Mouse (Mus musculus) forebrain, embryonic 11.5 days (tissue): ENCODE results near the gene Srgap3. TPM values are rescaled to one million over a fixed set of nuclear protein-coding genes. Genes with fewer than 3 reads are reported as not detected.

Source experiments
- ATAC-seq: fragments of 200-750 bp; cut with Nextera tagmentation; replicated peaks from 2 replicates; pipeline ENCODE4 v1.8.0; 2017; ENCODE audit warnings: moderate TSS enrichment; ENCODE audit not compliant: low FRiP score
- DNase-seq: peaks from one replicate; pipeline ENCODE4 v3.0.0-alpha.2; 2017; ENCODE audit warnings: low spot score
- H3K27ac ChIP-seq: fragments of 300-500 bp; sonication (generic); 2 replicates; pipeline ENCODE4 v1.5.1; 2014; ENCODE audit warnings: low read depth, low read length
- H3K27me3 ChIP-seq: fragments of 300-500 bp; sonication (generic); 2 replicates; pipeline ENCODE4 v1.6.1; 2014; ENCODE audit warnings: mild to moderate bottlenecking, low read length, mixed read lengths; ENCODE audit not compliant: control insufficient read depth, insufficient read depth
- H3K36me3 ChIP-seq: fragments of 300-500 bp; sonication (generic); 2 replicates; pipeline ENCODE4 v1.6.1; 2014; ENCODE audit warnings: mild to moderate bottlenecking, low read length, moderate library complexity, mixed read lengths; ENCODE audit not compliant: control insufficient read depth, insufficient read depth
- H3K4me1 ChIP-seq: fragments of 300-500 bp; sonication (generic); replicated peaks from 2 replicates; pipeline ENCODE4 v1.6.1; 2014; ENCODE audit warnings: low read length, mixed read lengths; ENCODE audit not compliant: control insufficient read depth, insufficient read depth
- H3K4me2 ChIP-seq: fragments of 300-500 bp; sonication (generic); 2 replicates; pipeline ENCODE4 v1.6.1; 2014; ENCODE audit warnings: low read depth, mild to moderate bottlenecking, low read length, moderate library complexity, mixed read lengths; ENCODE audit not compliant: severe bottlenecking
- H3K4me3 ChIP-seq: fragments of 300-500 bp; sonication (generic); 2 replicates; pipeline ENCODE4 v1.5.1; 2014; ENCODE audit warnings: low read depth, low read length
- H3K9ac ChIP-seq: fragments of 300-500 bp; sonication (generic); 2 replicates; pipeline ENCODE4 v1.6.1; 2014; ENCODE audit warnings: low read length
- H3K9me3 ChIP-seq: fragments of 300-500 bp; sonication (generic); 2 replicates; pipeline ENCODE4 v1.6.1; 2016; ENCODE audit warnings: low read length, mixed read lengths; ENCODE audit not compliant: control insufficient read depth
- WGBS: fragments of 180-500 bp; shearing (Covaris S2); extraction: QIAGEN DNeasy Blood & Tissue Kit; methylation state at CpG from one replicate; pipeline ENCODE4 v1.1.7; 2014; 5-methylcytosine and 5-hydroxymethylcytosine counted together
- polyA plus RNA-seq: library from polyadenylated mRNA; unstranded; fragments of >200 nt; fragmentation: Nextera tagmentation; extraction: Ambion mirVana; gene quantifications from 2 replicates; pipeline ENCODE4 v1.2.1, GENCODE M21; 2014

Srgap3 gene
- polyA plus RNA-seq, 1 experiment from 2014 or later, result 37.8 TPM

GRCm38 (mm10) chr6:112798378-112798777 is 148.7 kb downstream of the Srgap3 start:
- Histone ChIP-seq H3K27me3 (no peaks in the 10 kb centered on the region), H3K9ac (no peak overlapping the region), H3K4me2 (no peak overlapping the region), H3K36me3 (peaks cover 2% of the 10 kb centered on the region; the same call in 1 of the 2 replicates), H3K27ac (no peak overlapping the region), H3K9me3 (no peaks in the 10 kb centered on the region), H3K4me1 (no peaks in the 10 kb centered on the region), H3K4me3 (no peak overlapping the region)
- ATAC-seq, result no peak
- DNase-seq, result no peak
- WGBS, result 93% methylated on average over 5 of the region's 5 CpGs

GRCm38 (mm10) chr6:112796607-112797006 is 150.5 kb downstream of the Srgap3 start:
- no peak overlapping the region for H3K4me2 ChIP-seq
- no peak overlapping the region for H3K4me3 ChIP-seq
- WGBS, result 91% methylated on average over 2 of the region's 2 CpGs
- H3K27me3 ChIP-seq, result no peaks in the 10 kb centered on the region
- H3K4me1 ChIP-seq, result no peaks in the 10 kb centered on the region
- H3K9me3 ChIP-seq, result no peaks in the 10 kb centered on the region
- DNase-seq (no peak), ATAC-seq (no peak)
- no peak overlapping the region for H3K27ac ChIP-seq
- H3K36me3 ChIP-seq, result peaks cover 2% of the 10 kb centered on the region; the same call in 1 of the 2 replicates
- no peak overlapping the region for H3K9ac ChIP-seq

GRCm38 (mm10) chr6:112793887-112794286 is 153.2 kb downstream of the Srgap3 start:
- Histone ChIP-seq H3K9ac (no peak overlapping the region), H3K27ac (no peak overlapping the region), H3K4me1 (0 out of 2 replicates have a peak, but pooled peaks cover under 1% of the 10 kb centered on the region), H3K9me3 (no peaks in the 10 kb centered on the region), H3K36me3 (peaks cover 2% of the 10 kb centered on the region; the same call in 1 of the 2 replicates), H3K27me3 (no peaks in the 10 kb centered on the region), H3K4me2 (no peak overlapping the region), H3K4me3 (no peak overlapping the region)
- no peak for DNase-seq
- no peak for ATAC-seq
- whole genome bisulfite sequencing, result 96% methylated on average over 5 of the region's 5 CpGs

GRCm38 (mm10) chr6:112789901-112790300 is 157.2 kb downstream of the Srgap3 start:
- WGBS, result 74% methylated on average over 6 of the region's 6 CpGs
- Histone ChIP-seq H3K36me3 (peaks cover 2% of the 10 kb centered on the region; the same call in 1 of the 2 replicates), H3K27ac (no peak overlapping the region), H3K4me3 (no peak overlapping the region), H3K4me2 (no peak overlapping the region), H3K4me1 (peaks cover 3% of the 10 kb centered on the region; the same call in 1 of the 2 replicates), H3K9me3 (no peaks in the 10 kb centered on the region), H3K27me3 (no peaks in the 10 kb centered on the region), H3K9ac (no peak overlapping the region)
- DNase-seq, result no peak
- ATAC-seq, result no peak

GRCm38 (mm10) chr6:112788617-112789016 is 158.4 kb downstream of the Srgap3 start:
- 32% methylated on average over 10 of the region's 10 CpGs for WGBS
- DNase-seq, result no peak
- Histone ChIP-seq H3K36me3 (no peaks in the 10 kb centered on the region), H3K27ac (no peak overlapping the region), H3K9ac (no peak overlapping the region), H3K4me3 (no peak overlapping the region), H3K27me3 (no peaks in the 10 kb centered on the region), H3K9me3 (no peaks in the 10 kb centered on the region), H3K4me1 (peaks cover 3% of the 10 kb centered on the region; the same call in 1 of the 2 replicates), H3K4me2 (no peak overlapping the region)
- ATAC-seq, result no peak

- Histone ChIP-seq H3K27ac (no peak overlapping the region), H3K9ac (no peak overlapping the region), H3K4me1 (peaks cover 3% of the 10 kb centered on the region; the same call in 1 of the 2 replicates), H3K9me3 (no peaks in the 10 kb centered on the region), H3K36me3 (no peaks in the 10 kb centered on the region), H3K4me2 (no peak overlapping the region), H3K27me3 (no peaks in the 10 kb centered on the region), H3K4me3 (no peak overlapping the region)
- ATAC-seq (no peak), DNase-seq (no peak)
- WGBS, result 94% methylated on average over 1 of the region's 1 CpGs
Observed at GRCm38 (mm10) chr6:112788174-112788573, 158.9 kb downstream of the Srgap3 start.

GRCm38 (mm10) chr6:112781409-112782093 is 165.5 kb downstream of the Srgap3 start:
- no peak for ATAC-seq
- H3K4me2 ChIP-seq, result no peak overlapping the region
- no peak overlapping the region for H3K9ac ChIP-seq
- H3K27ac ChIP-seq, result no peak overlapping the region
- WGBS, result 83% methylated on average over 10 of the region's 10 CpGs
- no peaks in the 10 kb centered on the region for H3K27me3 ChIP-seq
- H3K9me3 ChIP-seq, result no peaks in the 10 kb centered on the region
- H3K36me3 ChIP-seq, result peaks cover 2% of the 10 kb centered on the region; the same call in 1 of the 2 replicates
- no peak for DNase-seq
- no peaks in the 10 kb centered on the region for H3K4me1 ChIP-seq
- no peak overlapping the region for H3K4me3 ChIP-seq

- 92% methylated on average over 3 of the region's 3 CpGs for WGBS
- DNase-seq (no peak), ATAC-seq (no peak)
- Histone ChIP-seq H3K9me3 (no peaks in the 10 kb centered on the region), H3K9ac (no peak overlapping the region), H3K4me3 (no peak overlapping the region), H3K4me2 (no peak overlapping the region), H3K27ac (no peak overlapping the region), H3K36me3 (peaks cover 11% of the 10 kb centered on the region; the same call in 1 of the 2 replicates), H3K4me1 (no peaks in the 10 kb centered on the region), H3K27me3 (no peaks in the 10 kb centered on the region)
Observed at GRCm38 (mm10) chr6:112778211-112778610, 168.9 kb downstream of the Srgap3 start.

- WGBS, result 95% methylated on average over 6 of the region's 6 CpGs
- no peak overlapping the region for H3K4me3 ChIP-seq
- no peaks in the 10 kb centered on the region for H3K27me3 ChIP-seq
- no peak overlapping the region for H3K4me2 ChIP-seq
- H3K9ac ChIP-seq, result no peak overlapping the region
- DNase-seq, result no peak
- no peak overlapping the region for H3K27ac ChIP-seq
- no peak for ATAC-seq
- H3K36me3 ChIP-seq, result peaks cover 11% of the 10 kb centered on the region; the same call in 1 of the 2 replicates
- H3K9me3 ChIP-seq, result no peaks in the 10 kb centered on the region
- no peaks in the 10 kb centered on the region for H3K4me1 ChIP-seq
Observed at GRCm38 (mm10) chr6:112776718-112777117, 170.3 kb downstream of the Srgap3 start.
